In the genomic region with DNA sequence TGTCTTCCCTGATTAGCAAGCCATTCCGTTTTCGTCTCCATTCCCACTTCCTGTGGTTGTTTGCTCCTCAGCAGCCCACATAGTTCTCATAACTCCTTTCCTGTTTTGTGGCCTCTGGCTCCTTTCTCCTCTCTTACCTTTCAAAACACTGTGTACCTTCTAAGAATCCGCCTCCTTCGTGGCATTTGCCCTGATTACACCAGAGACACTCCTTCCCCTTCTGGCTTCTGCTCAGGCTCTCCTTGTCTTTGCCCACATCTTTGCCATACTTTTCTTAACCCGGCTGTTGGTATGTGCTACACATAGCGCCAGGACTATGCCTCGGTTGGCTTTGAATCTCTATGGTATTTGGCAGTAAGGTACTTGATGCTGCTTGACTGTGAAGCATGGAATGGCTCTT, we compare ENCODE assay signal across 26 mouse cellular contexts. TPM values are rescaled to one million over a fixed set of nuclear protein-coding genes. Genes with fewer than 3 reads are reported as not detected.
A peak's percentile ranks its signal among the peaks of the same experiment; 100 is the strongest.
DNase-seq lines count a peak whose midpoint lies in the region; ATAC-seq and TF ChIP-seq lines count a peak whose summit lies in the region.
"Had no signal": no experiment of that assay in that cellular context is flagged by ENCODE, and none has a peak within 500 bp of the region (broad histone marks: within the 10 kb centered on the region; RNA-seq: fewer than 3 reads in every experiment).

No protein-coding gene starts in this region.

- no peak overlapping the region for H3K9ac ChIP-seq in lung, postnatal 0 days (replicated peaks; ENCODE audit: low read depth)
- H3K9ac ChIP-seq: embryonic facial prominence, embryonic 12.5 days; forebrain, embryonic 12.5 days had no signal

- H3K27ac ChIP-seq in lung, postnatal 0 days (ENCODE audit: low read length): no peak overlapping the region
- H3K27ac ChIP-seq: embryonic facial prominence, embryonic 10.5 days; embryonic facial prominence, embryonic 12.5 days; forebrain, embryonic 10.5 days; forebrain, embryonic 12.5 days had no signal

- intact Hi-C loops in heart, postnatal 36 days (cut with DNase I): no loop called here
- intact Hi-C loops in left cerebral cortex, postnatal 14 days (cut with DNase I): no loop called here

- peak; percentile 59 for DNase-seq in heart, adult 11 months
- no peak for DNase-seq in heart, postnatal 36 days
- no peak for DNase-seq in lung, postnatal 0 days (ENCODE audit: low spot score)
- DNase-seq in lung, postnatal 14 days: no peak
- DNase-seq in lung, postnatal 36 days: peak; percentile 30
- DNase-seq in lung, postnatal 10 days: no peak
- DNase-seq in left cerebral cortex, postnatal 14 days (ENCODE audit: low spot score in 2 of 2): no peak
- DNase-seq: adrenal gland, adult 8-10 months; adrenal gland, postnatal 14 days; adrenal gland, postnatal 36 days; B cell, adult 2 months; cerebellum, adult 11-12 months; cerebellum, adult 2 months; cerebellum, adult 9-10 months; cerebellum, postnatal 10 days; cerebellum, postnatal 25 days had no signal

- TF ChIP-seq EP300 in lung, postnatal 0 days (IDR thresholded peaks at IDR 0.05): no peak

- H3K9me3 ChIP-seq in lung, postnatal 0 days (ENCODE audit: low read length): no peaks in the 10 kb centered on the region
- H3K9me3 ChIP-seq: embryonic facial prominence, embryonic 10.5 days; embryonic facial prominence, embryonic 12.5 days; forebrain, embryonic 10.5 days; forebrain, embryonic 12.5 days; G1E had no signal

- no peaks in the 10 kb centered on the region for H3K27me3 ChIP-seq in lung, postnatal 0 days (replicated peaks; ENCODE audit: insufficient read depth, low read length)
- H3K27me3 ChIP-seq: CH12.LX; embryonic facial prominence, embryonic 12.5 days; Patski had no signal

- WGBS in lung, postnatal 0 days: 75% methylated on average over 7 of the region's 7 CpGs

- no peaks in the 10 kb centered on the region for H3K4me1 ChIP-seq in lung, postnatal 0 days (ENCODE audit: insufficient read depth, low read depth, low read length)
- H3K4me1 ChIP-seq: embryonic facial prominence, embryonic 12.5 days had no signal

- TF ChIP-seq CTCF in lung, postnatal 0 days (IDR thresholded peaks at IDR 0.05): no peak

- ATAC-seq in lung, postnatal 0 days: 0 out of 2 replicates have a peak, but pooled peaks have one; percentile 19
- ATAC-seq: activated CD4-positive, CD25-positive, alpha-beta regulatory T cell, adult 4 months; CD4-positive, CD25-positive, alpha-beta regulatory T cell, adult 4 months; forebrain, embryonic 14.5 days; Patski had no signal

- no peak overlapping the region for H3K4me3 ChIP-seq in lung, postnatal 0 days (ENCODE audit: low read depth, low read length)
- H3K4me3 ChIP-seq: embryonic facial prominence, embryonic 10.5 days; embryonic facial prominence, embryonic 12.5 days; forebrain, embryonic 10.5 days; forebrain, embryonic 12.5 days had no signal

- no peak overlapping the region for H3K4me2 ChIP-seq in lung, postnatal 0 days (replicated peaks; ENCODE audit: low read depth, low read length)
- H3K4me2 ChIP-seq: embryonic facial prominence, embryonic 12.5 days; forebrain, embryonic 12.5 days had no signal

- no peaks in the 10 kb centered on the region for H3K36me3 ChIP-seq in lung, postnatal 0 days (ENCODE audit: insufficient read depth, low read length)
- H3K36me3 ChIP-seq: embryonic facial prominence, embryonic 12.5 days; forebrain, embryonic 12.5 days had no signal

RNA-seq across cellular contexts. Expression of a gene that starts 35.2 kb away (rescaled TPM):
- total RNA-seq in heart, postnatal 36 days (2021): under 1 TPM; 0.54 to 0.69 TPM
- 1.7 and 2.2 TPM in 2 replicates for polyA plus RNA-seq in lung, postnatal 0 days (2015; fragmentation: Nextera tagmentation; extraction: Ambion mirVana)
- total RNA-seq in left cerebral cortex, postnatal 14 days (2021): 1 to 10 TPM; 4.4 to 6.0 TPM

Comparison
In these comparisons a context has a peak if more than half of its experiments do, and no peak if none do; other contexts are left out.
1. DNase-seq: peak in heart, adult 11 months (single experiment) and lung, postnatal 36 days (single experiment); none in heart, postnatal 36 days (0 of 2), lung, postnatal 0 days (single experiment), lung, postnatal 14 days (single experiment), lung, postnatal 10 days (single experiment) and left cerebral cortex, postnatal 14 days (0 of 2).